Mouse (Mus musculus) forebrain, embryonic 12.5 days (tissue): Measurements from ENCODE around the gene Magi1. TPM values are rescaled to one million over a fixed set of nuclear protein-coding genes. Genes with fewer than 3 reads are reported as not detected.
A peak's percentile ranks its signal among the peaks of the same experiment; 100 is the strongest.

Source experiments
- ATAC-seq: fragments of 200-750 bp; cut with Nextera tagmentation; 2 replicates; pipeline ENCODE4 v1.8.0; 2017; ENCODE audit warnings: moderate TSS enrichment; ENCODE audit not compliant: low FRiP score
- H3K27ac ChIP-seq: fragments of 300-500 bp; sonication (generic); 2 replicates; pipeline ENCODE4 v1.5.1; 2016; ENCODE audit warnings: mild to moderate bottlenecking
- H3K27me3 ChIP-seq: fragments of 300-500 bp; sonication (generic); 2 replicates; pipeline ENCODE4 v1.6.1; 2016; ENCODE audit warnings: mild to moderate bottlenecking
- H3K36me3 ChIP-seq: fragments of 300-500 bp; sonication (generic); replicated peaks from 2 replicates; pipeline ENCODE4 v1.6.1; 2016; ENCODE audit warnings: mild to moderate bottlenecking
- H3K4me1 ChIP-seq: fragments of 300-500 bp; sonication (generic); 2 replicates; pipeline ENCODE4 v1.6.1; 2016
- H3K4me2 ChIP-seq: fragments of 300-500 bp; sonication (generic); 2 replicates; pipeline ENCODE4 v1.6.1; 2016; ENCODE audit warnings: mild to moderate bottlenecking, moderate library complexity
- H3K4me3 ChIP-seq: fragments of 300-500 bp; sonication (generic); replicated peaks from 2 replicates; pipeline ENCODE4 v1.5.1; 2016; ENCODE audit warnings: mild to moderate bottlenecking
- H3K9ac ChIP-seq: fragments of 300-500 bp; sonication (generic); 2 replicates; pipeline ENCODE4 v1.6.1; 2016; ENCODE audit warnings: mild to moderate bottlenecking
- H3K9me3 ChIP-seq: fragments of 300-500 bp; sonication (generic); 2 replicates; pipeline ENCODE4 v1.6.1; 2016
- WGBS: fragments of 180-500 bp; shearing (Covaris S2); methylation state at CpG from one replicate; pipeline ENCODE4 v1.1.7; 2016; 5-methylcytosine and 5-hydroxymethylcytosine counted together
- polyA plus RNA-seq: library from polyadenylated mRNA; unstranded; fragments of >200 nt; fragmentation: Nextera tagmentation; extraction: Ambion mirVana; gene quantifications from 2 replicates; pipeline ENCODE4 v1.2.1, GENCODE M21; 2016

Gene Magi1
- polyA plus RNA-seq, 1 experiment from 2014 or later: 45.5 TPM

DNA sequence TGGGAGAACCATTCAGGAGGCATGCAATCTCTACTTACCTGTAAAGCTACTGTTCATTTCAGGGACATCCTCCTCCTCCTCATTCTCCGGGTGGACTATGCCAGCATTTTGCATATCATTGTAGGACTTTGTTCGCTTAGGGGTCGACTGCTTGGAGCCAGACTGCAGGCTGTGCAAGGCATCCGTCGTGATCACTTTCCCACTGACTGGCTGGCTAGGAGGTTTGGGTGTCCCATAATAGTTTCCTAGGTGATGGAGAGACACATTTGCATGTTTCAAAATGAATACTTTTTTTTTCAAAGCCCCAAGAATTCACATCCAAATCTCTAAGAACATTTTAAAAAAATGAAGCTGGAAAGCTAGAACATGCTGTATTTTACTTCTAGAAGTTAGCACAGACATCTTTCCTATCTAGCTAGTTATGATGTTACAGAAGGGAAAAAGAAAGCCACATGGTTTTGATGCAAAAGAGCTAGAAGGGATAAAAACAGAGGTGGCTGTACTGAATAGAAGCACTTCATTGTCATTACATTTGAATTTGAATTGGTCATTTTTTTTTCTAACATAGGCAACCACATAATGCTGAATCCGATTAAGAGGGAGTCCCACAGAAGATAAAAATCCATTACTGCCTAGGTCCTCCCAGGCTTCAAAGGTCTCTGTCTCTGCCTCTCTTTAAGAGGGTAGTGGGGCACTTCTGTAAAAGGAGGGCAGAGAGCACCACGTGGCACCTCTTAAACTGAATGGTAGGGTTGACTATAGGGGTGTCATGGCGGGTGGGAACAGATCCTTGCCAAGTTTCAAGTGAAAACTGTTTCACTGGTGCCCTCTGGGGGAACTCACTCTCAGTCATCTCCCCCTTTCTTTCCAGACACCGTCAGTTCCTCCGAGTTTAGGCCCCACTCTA is 491.2 kb downstream of the Magi1 start:
- H3K36me3 ChIP-seq: peaks cover 3% of the 10 kb centered on the region
- peak; percentile 85 for ATAC-seq
- H3K4me2 ChIP-seq: peak overlapping the region; percentile 25; the same call in 1 of the 2 replicates
- H3K9ac ChIP-seq: no peak overlapping the region
- no peak overlapping the region for H3K4me3 ChIP-seq
- 32% methylated on average over 10 of the region's 10 CpGs for WGBS
- no peaks in the 10 kb centered on the region for H3K9me3 ChIP-seq
- no peaks in the 10 kb centered on the region for H3K27me3 ChIP-seq
- H3K27ac ChIP-seq: peak overlapping the region; percentile 50; the same call in 1 of the 2 replicates
- peaks cover 13% of the 10 kb centered on the region for H3K4me1 ChIP-seq

DNA sequence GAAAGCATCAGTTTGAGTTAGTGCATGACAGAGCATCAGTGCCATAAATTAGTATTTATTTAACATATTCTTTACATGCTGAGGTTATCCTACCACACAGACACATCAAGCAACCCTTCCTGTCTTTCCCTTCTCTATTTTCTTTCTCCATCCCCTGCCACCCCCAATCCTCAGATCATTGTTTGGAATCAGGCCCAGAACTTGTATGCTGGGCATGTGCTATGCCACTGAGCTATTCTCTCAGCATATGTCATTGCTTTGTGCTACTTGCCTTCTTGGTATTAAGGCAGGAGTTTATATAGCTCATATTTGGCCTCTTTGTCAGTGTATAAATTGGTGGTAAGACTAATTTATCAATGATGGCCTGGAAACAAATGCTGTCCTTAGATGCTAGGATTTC is 494.0 kb downstream of the Magi1 start:
- no peak overlapping the region for H3K4me3 ChIP-seq
- peaks cover 5% of the 10 kb centered on the region; the same call in 1 of the 2 replicates for H3K36me3 ChIP-seq
- no peak overlapping the region for H3K9ac ChIP-seq
- ATAC-seq: no peak
- H3K4me1 ChIP-seq: peaks cover 13% of the 10 kb centered on the region
- no peak overlapping the region for H3K27ac ChIP-seq
- H3K9me3 ChIP-seq: no peaks in the 10 kb centered on the region
- no peaks in the 10 kb centered on the region for H3K27me3 ChIP-seq
- no peak overlapping the region for H3K4me2 ChIP-seq

DNA sequence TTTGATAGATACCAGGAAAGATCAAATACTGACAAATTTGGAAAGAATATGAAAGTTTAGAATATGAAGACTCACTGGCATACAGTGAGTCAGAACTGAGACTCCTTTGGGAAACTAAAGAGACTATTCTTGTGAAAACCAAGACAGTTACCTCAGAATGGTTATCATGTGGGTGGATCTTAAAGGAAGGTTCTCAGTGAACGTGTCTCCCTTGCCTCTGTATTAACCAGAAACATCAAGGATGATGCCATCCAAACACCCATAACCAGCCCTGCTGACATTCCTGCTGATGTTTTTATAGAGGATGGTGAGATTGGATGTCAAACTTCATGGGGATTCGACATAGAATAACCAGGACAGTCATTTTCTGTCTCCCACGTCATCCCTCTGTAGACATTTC is 496.7 kb downstream of the Magi1 start:
- 92% methylated on average over 3 of the region's 3 CpGs for WGBS
- H3K9ac ChIP-seq: no peak overlapping the region
- no peak overlapping the region for H3K27ac ChIP-seq
- peaks cover 1% of the 10 kb centered on the region; the same call in 1 of the 2 replicates for H3K4me1 ChIP-seq
- H3K4me2 ChIP-seq: no peak overlapping the region
- H3K9me3 ChIP-seq: no peaks in the 10 kb centered on the region
- H3K4me3 ChIP-seq: no peak overlapping the region
- no peak for ATAC-seq
- no peaks in the 10 kb centered on the region for H3K27me3 ChIP-seq
- H3K36me3 ChIP-seq: peaks cover 5% of the 10 kb centered on the region; the same call in 1 of the 2 replicates

DNA sequence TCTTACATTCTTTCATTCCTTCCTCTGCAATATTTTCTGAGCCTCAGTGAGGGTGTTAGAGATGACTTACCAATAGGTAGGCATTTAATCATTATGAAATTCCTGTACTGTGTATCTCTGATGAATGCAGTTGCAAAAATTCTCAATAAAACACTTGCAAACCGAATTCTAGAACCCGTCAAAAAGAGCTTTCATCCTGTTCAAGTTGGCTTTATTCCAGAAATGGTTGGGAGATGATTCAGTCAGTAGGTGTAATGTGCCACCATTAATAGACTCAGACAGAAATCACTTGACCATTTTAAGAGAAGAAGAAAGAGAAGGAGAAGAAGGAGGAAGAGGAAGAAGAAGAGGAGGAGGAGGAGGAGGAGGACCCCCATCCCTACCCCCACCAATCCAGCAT is 497.5 kb downstream of the Magi1 start:
- no peak for ATAC-seq
- Histone ChIP-seq H3K4me3 (no peak overlapping the region), H3K9ac (no peak overlapping the region), H3K27me3 (no peaks in the 10 kb centered on the region), H3K9me3 (no peaks in the 10 kb centered on the region), H3K4me2 (no peak overlapping the region), H3K27ac (no peak overlapping the region), H3K36me3 (0 out of 2 replicates have a peak, but pooled peaks cover 5% of the 10 kb centered on the region), H3K4me1 (no peaks in the 10 kb centered on the region)
- WGBS: 91% methylated on average over 2 of the region's 2 CpGs

DNA sequence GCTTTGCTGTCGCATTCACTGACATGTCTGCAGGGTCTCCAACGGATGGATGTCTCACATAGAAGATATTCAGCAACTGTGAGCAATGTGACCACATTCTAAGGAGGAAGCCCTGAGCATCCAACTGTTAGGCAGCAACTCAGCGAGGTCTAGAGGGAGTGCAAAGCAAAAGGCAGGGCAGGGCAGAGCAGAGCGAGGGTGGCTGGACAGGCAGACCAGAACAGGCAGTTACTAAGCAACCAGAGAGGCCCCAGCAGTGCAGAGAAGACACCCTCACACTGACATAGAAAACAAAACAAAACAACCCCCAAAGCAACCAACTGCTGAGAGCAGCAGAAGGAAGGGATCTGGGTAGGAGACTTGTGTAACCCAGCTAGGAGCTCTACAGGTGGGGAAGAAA is 512.6 kb downstream of the Magi1 start:
- peak; percentile 60; the same call in 1 of the 2 replicates for ATAC-seq
- Histone ChIP-seq H3K27ac (no peak overlapping the region), H3K36me3 (peaks cover 22% of the 10 kb centered on the region), H3K27me3 (no peaks in the 10 kb centered on the region), H3K4me2 (no peak overlapping the region), H3K9me3 (peaks cover 2% of the 10 kb centered on the region; the same call in 1 of the 2 replicates), H3K4me1 (peaks cover 28% of the 10 kb centered on the region), H3K9ac (no peak overlapping the region), H3K4me3 (no peak overlapping the region)
- WGBS: 40% methylated on average over 4 of the region's 4 CpGs

DNA sequence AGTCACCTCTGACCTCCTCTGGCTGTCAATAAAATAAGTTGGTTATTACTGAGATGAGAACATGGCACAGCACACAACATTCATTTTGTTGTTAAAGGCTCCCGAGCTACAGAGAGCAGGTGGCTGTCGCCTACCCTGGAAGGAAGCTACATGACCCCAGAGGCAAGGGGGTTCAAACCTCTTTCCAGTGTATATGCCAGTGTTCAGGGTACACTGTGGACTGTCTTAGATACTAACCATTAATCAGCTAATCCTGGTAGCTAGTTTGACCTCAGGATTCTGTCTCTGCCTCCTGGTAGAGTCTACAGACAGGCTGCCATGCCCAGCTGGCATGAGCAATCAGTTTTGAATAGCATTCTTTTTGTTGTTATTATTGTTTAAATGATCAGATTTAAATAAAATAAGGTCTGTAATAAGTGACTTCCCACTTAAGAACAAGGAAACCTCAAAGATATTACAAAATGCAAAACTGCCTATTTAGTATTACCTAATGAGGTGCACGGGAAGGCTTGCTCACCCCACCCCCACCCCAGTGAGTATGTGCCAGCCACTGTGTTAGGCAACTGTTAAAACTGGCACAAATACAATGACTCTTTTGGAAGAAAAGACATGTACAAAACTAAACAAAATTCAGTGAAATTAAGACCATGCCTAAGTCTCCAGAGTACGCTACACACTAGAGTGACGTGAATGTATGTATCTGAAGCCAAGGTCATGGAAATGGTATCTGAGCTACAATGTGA is 513.3 kb downstream of the Magi1 start:
- Histone ChIP-seq H3K9ac (no peak overlapping the region), H3K4me1 (peaks cover 28% of the 10 kb centered on the region), H3K9me3 (peaks cover 2% of the 10 kb centered on the region; the same call in 1 of the 2 replicates), H3K27ac (no peak overlapping the region), H3K4me2 (no peak overlapping the region), H3K27me3 (no peaks in the 10 kb centered on the region), H3K36me3 (peaks cover 23% of the 10 kb centered on the region), H3K4me3 (no peak overlapping the region)
- 0 out of 2 replicates have a peak, but pooled peaks have one; percentile 58 for ATAC-seq
- WGBS: 67% methylated on average over 5 of the region's 5 CpGs

DNA sequence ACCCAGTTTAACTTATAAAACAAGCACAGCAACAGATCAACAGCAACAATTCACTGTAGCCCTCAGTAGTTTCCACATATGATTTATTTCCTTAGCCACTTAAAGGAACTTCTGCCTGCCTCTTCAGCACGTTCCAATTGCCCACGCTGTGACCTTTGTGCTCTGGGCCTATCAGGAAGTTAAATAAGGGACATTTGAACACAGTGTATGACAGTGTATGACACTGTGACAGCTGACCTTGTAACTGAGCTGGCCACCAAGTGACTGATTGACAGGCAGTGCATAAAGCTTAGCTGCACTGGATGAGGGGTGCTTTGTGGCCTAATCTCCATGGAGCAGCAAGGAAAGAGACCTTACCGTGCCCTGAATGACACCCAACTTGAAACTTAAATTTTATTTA is 525.6 kb downstream of the Magi1 start:
- peak overlapping the region; percentile 75; the same call in 1 of the 2 replicates for H3K27ac ChIP-seq
- no peak overlapping the region for H3K4me2 ChIP-seq
- H3K9me3 ChIP-seq: no peaks in the 10 kb centered on the region
- no peak overlapping the region for H3K4me3 ChIP-seq
- peaks cover 15% of the 10 kb centered on the region; the same call in 1 of the 2 replicates for H3K4me1 ChIP-seq
- no peaks in the 10 kb centered on the region for H3K27me3 ChIP-seq
- WGBS: 62% methylated on average over 3 of the region's 3 CpGs
- no peak for ATAC-seq
- peaks cover 24% of the 10 kb centered on the region for H3K36me3 ChIP-seq
- no peak overlapping the region for H3K9ac ChIP-seq

DNA sequence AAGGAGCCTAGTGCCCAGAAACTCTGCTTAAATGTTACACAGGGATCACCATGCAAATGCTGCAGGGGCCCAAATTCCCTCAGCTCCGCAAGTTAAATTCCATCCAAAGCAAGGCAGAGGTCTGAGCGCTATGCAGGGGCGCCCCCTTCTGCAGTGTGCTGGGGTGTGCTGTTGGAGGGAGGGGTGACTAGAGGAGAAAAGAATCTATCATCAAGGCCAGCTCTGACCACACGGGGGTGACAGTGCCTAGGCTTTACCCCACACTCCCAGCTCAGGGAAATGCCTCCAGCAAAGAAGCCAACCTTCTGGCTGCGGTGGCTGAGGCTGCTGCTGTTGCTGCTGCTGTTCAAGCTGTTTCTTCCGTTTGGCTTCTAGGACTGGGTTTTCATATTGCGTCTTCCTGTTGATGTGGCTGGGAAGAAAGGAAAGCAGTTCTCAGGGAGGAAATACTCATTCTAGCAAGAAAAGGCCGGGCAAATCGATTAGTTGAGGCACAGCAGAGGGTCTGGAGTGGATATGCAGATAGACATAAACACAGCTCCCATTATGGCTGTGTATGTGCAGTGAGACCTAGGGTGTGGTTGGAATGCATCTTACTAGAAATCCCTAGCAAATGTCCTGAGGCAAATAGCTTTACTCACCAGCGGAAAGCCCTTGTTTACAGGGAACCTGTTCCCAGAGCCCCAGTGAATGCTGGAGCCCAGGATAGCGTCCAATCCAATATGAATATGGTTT is 526.2 kb downstream of the Magi1 start:
- Histone ChIP-seq H3K27ac (peak overlapping the region; percentile 75), H3K9me3 (no peaks in the 10 kb centered on the region), H3K9ac (no peak overlapping the region), H3K4me2 (no peak overlapping the region), H3K36me3 (peaks cover 25% of the 10 kb centered on the region), H3K4me3 (no peak overlapping the region), H3K27me3 (no peaks in the 10 kb centered on the region), H3K4me1 (peaks cover 15% of the 10 kb centered on the region; the same call in 1 of the 2 replicates)
- WGBS: 37% methylated on average over 11 of the region's 11 CpGs
- ATAC-seq: peak; percentile 91

DNA sequence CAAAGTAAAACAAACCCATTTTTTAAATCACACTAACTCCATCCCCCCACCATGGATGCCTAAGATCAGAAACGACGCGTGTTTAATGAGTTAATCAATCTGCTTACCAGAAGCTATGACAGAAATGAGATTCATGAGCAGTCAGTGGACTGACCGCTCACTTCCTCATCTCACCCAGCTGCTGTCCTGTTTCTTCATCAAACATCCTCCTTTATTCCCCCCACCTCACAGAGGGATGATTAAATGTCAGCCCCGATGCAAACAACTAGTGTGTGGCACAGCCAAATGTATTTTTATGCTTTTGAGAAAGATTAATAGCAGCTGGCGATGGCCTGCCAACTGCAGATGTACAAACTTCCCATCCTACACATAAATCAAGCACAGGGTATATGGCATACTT is 540.6 kb downstream of the Magi1 start:
- WGBS: 90% methylated on average over 6 of the region's 6 CpGs
- Histone ChIP-seq H3K9ac (no peak overlapping the region), H3K27ac (no peak overlapping the region)

DNA sequence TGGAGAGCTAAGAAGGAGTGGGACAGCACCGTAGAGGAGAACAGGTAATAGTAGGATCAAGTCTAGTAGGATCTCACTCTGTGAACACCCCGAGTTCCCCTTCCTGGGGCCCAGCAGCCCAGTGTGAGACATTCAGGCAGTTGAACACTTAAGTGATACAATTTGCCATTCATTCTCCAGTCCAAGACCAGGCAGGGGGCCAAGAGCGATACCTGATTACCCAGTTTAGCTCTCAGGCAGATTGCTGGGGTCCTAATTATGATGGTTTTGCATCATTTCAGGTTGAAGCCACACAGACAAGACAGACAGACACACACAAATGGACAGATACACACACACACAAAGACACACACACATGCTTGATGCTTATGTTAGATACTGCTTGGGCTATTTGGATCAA is 543.9 kb downstream of the Magi1 start:
- H3K4me2 ChIP-seq: no peak overlapping the region
- WGBS: 88% methylated on average over 3 of the region's 3 CpGs
- peaks cover 6% of the 10 kb centered on the region; the same call in 1 of the 2 replicates for H3K4me1 ChIP-seq
- H3K9me3 ChIP-seq: no peaks in the 10 kb centered on the region
- peaks cover 30% of the 10 kb centered on the region for H3K36me3 ChIP-seq
- H3K27ac ChIP-seq: no peak overlapping the region
- no peak for ATAC-seq
- H3K27me3 ChIP-seq: no peaks in the 10 kb centered on the region
- H3K9ac ChIP-seq: no peak overlapping the region
- H3K4me3 ChIP-seq: no peak overlapping the region

More for the DNA sequence above, 540.6 kb downstream of the Magi1 start:
- no peak for ATAC-seq
- Histone ChIP-seq H3K4me1 (peaks cover 6% of the 10 kb centered on the region; the same call in 1 of the 2 replicates), H3K27me3 (no peaks in the 10 kb centered on the region), H3K36me3 (peaks cover 54% of the 10 kb centered on the region), H3K4me3 (no peak overlapping the region), H3K9me3 (no peaks in the 10 kb centered on the region), H3K4me2 (no peak overlapping the region)

DNA sequence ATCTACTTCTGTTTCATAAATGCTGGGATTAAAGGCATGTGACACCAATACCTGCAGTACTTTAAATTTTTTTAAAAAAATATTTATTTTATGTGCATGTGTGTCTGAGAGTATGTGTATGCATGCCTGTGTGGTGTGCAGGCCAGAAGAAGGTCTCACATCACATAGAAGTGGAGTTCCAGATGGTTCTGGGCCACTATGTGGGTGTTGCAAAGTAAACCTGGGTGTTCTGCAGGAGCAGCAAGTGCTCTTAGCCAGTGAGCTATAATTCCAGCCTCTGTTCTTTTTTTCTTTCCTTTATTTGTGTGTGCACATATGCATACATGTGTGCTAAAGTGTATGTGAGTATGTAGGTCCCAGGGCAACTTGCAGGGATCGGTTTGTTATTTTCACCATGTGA is 546.6 kb downstream of the Magi1 start:
- Histone ChIP-seq H3K27ac (no peak overlapping the region), H3K36me3 (peaks cover 15% of the 10 kb centered on the region), H3K4me1 (peaks cover 6% of the 10 kb centered on the region; the same call in 1 of the 2 replicates), H3K9ac (no peak overlapping the region), H3K4me2 (no peak overlapping the region), H3K27me3 (no peaks in the 10 kb centered on the region), H3K4me3 (no peak overlapping the region), H3K9me3 (no peaks in the 10 kb centered on the region)
- ATAC-seq: no peak
- WGBS: 93% methylated on average over 1 of the region's 1 CpGs

DNA sequence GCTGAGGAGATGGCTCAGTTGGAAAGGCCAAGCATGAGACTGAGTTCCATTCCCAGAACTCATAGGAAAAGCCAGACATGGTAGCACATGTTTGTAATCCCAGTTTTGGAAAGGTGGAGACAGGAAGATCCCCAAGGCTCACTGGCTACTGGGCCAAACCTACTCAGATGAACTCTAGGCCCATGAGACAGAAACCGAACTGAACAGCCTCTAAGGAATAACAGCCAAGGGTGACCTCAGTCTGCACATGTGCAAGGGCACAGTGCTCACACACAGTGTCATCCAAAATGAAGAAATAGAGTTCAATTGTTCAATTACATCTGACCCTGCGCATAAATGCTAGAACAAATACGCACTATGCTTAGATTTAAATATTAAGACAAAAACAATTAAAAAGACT is 547.6 kb downstream of the Magi1 start:
- Histone ChIP-seq H3K27me3 (no peaks in the 10 kb centered on the region), H3K9me3 (no peaks in the 10 kb centered on the region), H3K9ac (no peak overlapping the region), H3K36me3 (peaks cover 16% of the 10 kb centered on the region), H3K4me2 (no peak overlapping the region), H3K27ac (no peak overlapping the region), H3K4me3 (no peak overlapping the region), H3K4me1 (peaks cover 6% of the 10 kb centered on the region; the same call in 1 of the 2 replicates)
- ATAC-seq: no peak
- WGBS: 95% methylated on average over 3 of the region's 3 CpGs
